ENCODE assay signal across 8 mouse cellular contexts in the genomic region with DNA sequence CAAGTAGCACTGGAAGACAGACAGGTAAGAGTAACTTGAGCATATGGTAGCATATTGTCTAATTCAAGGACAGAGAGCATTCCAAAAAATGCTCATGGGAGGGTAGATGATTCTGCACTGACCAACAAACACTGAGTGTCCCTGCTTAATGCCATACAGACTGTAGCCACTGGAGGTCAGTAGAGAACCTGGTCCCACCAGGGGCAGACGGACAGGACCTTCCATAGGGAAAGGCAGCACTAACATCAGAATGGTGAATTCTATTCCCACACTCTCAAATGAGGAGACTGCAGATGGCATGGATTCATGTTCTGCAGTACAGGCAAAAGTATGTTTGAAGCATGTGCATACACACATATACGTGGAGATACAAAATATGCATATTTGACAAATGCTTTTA. TPM values are rescaled to one million over a fixed set of nuclear protein-coding genes. Genes with fewer than 3 reads are reported as not detected.
A peak's percentile ranks its signal among the peaks of the same experiment; 100 is the strongest.
DNase-seq lines count a peak whose midpoint lies in the region; TF ChIP-seq lines count a peak whose summit lies in the region.

No protein-coding gene starts in this region.

- peaks cover 0 to 3% of the 10 kb centered on the region in 2 experiments; a peak in 1 of 4 replicates for H3K4me1 ChIP-seq in ES-E14 (ENCODE audit: control insufficient read depth in 2 of 2, insufficient read depth in 2 of 2, low read length in 2 of 2, poor library complexity in 1 of 2)
- no peaks in the 10 kb centered on the region for H3K4me1 ChIP-seq in bone marrow, adult 2 months (ENCODE audit: control insufficient read depth, insufficient read depth, low read length)
- H3K4me1 ChIP-seq in embryonic fibroblast, embryonic 13.5 days (ENCODE audit: control insufficient read depth, insufficient read depth, low read length) = peaks cover 4% of the 10 kb centered on the region; the same call in 1 of the 2 replicates

- TF ChIP-seq POLR2A in bone marrow, adult 2 months (IDR thresholded peaks at IDR 0.05; ENCODE audit: borderline replicate concordance, control insufficient read depth, low read depth, low read length) = no peak
- no peak for TF ChIP-seq POLR2A in embryonic fibroblast, embryonic 13.5 days (IDR thresholded peaks at IDR 0.05; ENCODE audit: low read depth, low read length)

- in situ Hi-C loops in ES-E14 (cut with MboI; ENCODE audit: low sequenced_read_pairs in 2 of 2, unreplicated experiment in 2 of 2) = no loop called here

- peak; percentile 39 for DNase-seq in ES-E14 (ENCODE audit: low read depth, low spot score)
- peak; percentile 85 for DNase-seq in heart, postnatal 4 days
- peak; percentile 37 for DNase-seq in layer of hippocampus, adult 9-10 months (ENCODE audit: low spot score)
- peak; percentile 84 for DNase-seq in lung, postnatal 10 days
- peak; percentile 76 for DNase-seq in retina, postnatal 1 day
- DNase-seq in urinary bladder, postnatal 4 days (ENCODE audit: low spot score in 2 of 2) = peak; percentile 34 to 72

- no peak overlapping the region for H3K4me3 ChIP-seq in ES-E14 (ENCODE audit: insufficient read depth in 1 of 2, low read depth in 1 of 2, low read length in 2 of 2, poor library complexity in 1 of 2, severe bottlenecking in 1 of 2)
- H3K4me3 ChIP-seq in bone marrow, adult 2 months (replicated peaks; ENCODE audit: control insufficient read depth, low read depth, low read length) = no peak overlapping the region
- H3K4me3 ChIP-seq in embryonic fibroblast, embryonic 13.5 days (ENCODE audit: insufficient read depth, low read length) = no peak overlapping the region

- whole genome bisulfite sequencing in bone marrow, adult 2 months = 63% methylated on average over 2 of the region's 2 CpGs

- TF ChIP-seq CTCF in bone marrow, adult 2 months (IDR thresholded peaks at IDR 0.05; ENCODE audit: control insufficient read depth, insufficient read depth, low read length) = peak; percentile 82
- TF ChIP-seq CTCF in embryonic fibroblast, embryonic 13.5 days (IDR thresholded peaks at IDR 0.05; ENCODE audit: borderline replicate concordance, insufficient read depth, low read length) = peak; percentile 71; the same call in 1 of the 2 replicates

- no peaks in the 10 kb centered on the region for H3K36me3 ChIP-seq in ES-E14 (ENCODE audit: control insufficient read depth, insufficient read depth, low read length, poor library complexity, severe bottlenecking)

- H3K9me3 ChIP-seq in ES-E14 (ENCODE audit: control insufficient read depth, insufficient read depth, low read depth, low read length) = no peaks in the 10 kb centered on the region

- H3K27ac ChIP-seq in ES-E14 (ENCODE audit: insufficient read depth, low read depth, low read length, poor library complexity, severe bottlenecking) = no peak overlapping the region
- no peak overlapping the region for H3K27ac ChIP-seq in bone marrow, adult 2 months (ENCODE audit: control insufficient read depth, insufficient read depth, low read depth, low read length, poor library complexity)
- no peak overlapping the region for H3K27ac ChIP-seq in embryonic fibroblast, embryonic 13.5 days (ENCODE audit: insufficient read depth, low read length)

- no peak overlapping the region for H3K9ac ChIP-seq in ES-E14 (ENCODE audit: insufficient read depth, low read depth, low read length, poor library complexity, severe bottlenecking)

TF ChIP-seq in ES-E14, 5 proteins besides CTCF, POLR2A, EP300 and RAD21:
- TF ChIP-seq ZNF384 (IDR thresholded peaks at IDR 0.05; ENCODE audit: low read depth, low read length) (no peak), ZC3H11A (IDR thresholded peaks at IDR 0.05; ENCODE audit: borderline replicate concordance, low read depth, low read length) (peak; percentile 58; the same call in 1 of the 2 replicates)

RNA-seq across cellular contexts. Expression of a gene that starts 54.2 kb away (rescaled TPM):
- total RNA-seq in ES-E14 (2012; rRNA removed) = 39.7 and 47.5 TPM in 2 replicates
- 26.6 and 48.0 TPM in 2 replicates for polyA plus RNA-seq in bone marrow, adult 2 months (2011; ENCODE audit: insufficient read depth, insufficient read length, low replicate concordance, missing spikeins)
- polyA plus RNA-seq in embryonic fibroblast, embryonic 13.5 days (2011; ENCODE audit: insufficient read length, low read depth, missing spikeins) = 82.1 and 86.6 TPM in 2 replicates
- total RNA-seq in heart, postnatal 4 days (2021) = 10 to 100 TPM; 28.1 to 30.3 TPM

RNA-seq across cellular contexts. Expression of a gene that starts 54.4 kb away (rescaled TPM):
- total RNA-seq in ES-E14 (2012; rRNA removed) = 3.6 and 3.8 TPM in 2 replicates
- 1.1 and 2.7 TPM in 2 replicates for polyA plus RNA-seq in bone marrow, adult 2 months (2011; ENCODE audit: insufficient read depth, insufficient read length, low replicate concordance, missing spikeins)
- polyA plus RNA-seq in embryonic fibroblast, embryonic 13.5 days (2011; ENCODE audit: insufficient read length, low read depth, missing spikeins) = 13.4 and 14.8 TPM in 2 replicates
- 1 to 10 TPM; 3.0 to 3.5 TPM for total RNA-seq in heart, postnatal 4 days (2021)
